Mouse (Mus musculus) CH12.LX (cell line): ENCODE measurements around the gene Myo15b.
A peak's percentile ranks its signal among the peaks of the same experiment; 100 is the strongest.

Experiments used
- CTCF ChIP-seq, 2 experiments: IDR thresholded peaks in 1 of 2; conservative IDR thresholded peaks in 1 of 2; 2 replicates each; pipeline ENCODE4 v1.5.1; 2011 to 2012; ENCODE audit warnings: low read depth in 2 of 2, low read length in 2 of 2, improper control_type of control experiment in 1 of 2, inconsistent platforms in 1 of 2, mild to moderate bottlenecking in 1 of 2, moderate library complexity in 1 of 2
- E2F4 ChIP-seq: IDR thresholded peaks from 2 replicates; pipeline ENCODE4 v1.6.1; 2011; ENCODE audit warnings: low read depth, low read length, improper control_type of control experiment; ENCODE audit not compliant: insufficient replicate concordance
- HCFC1 ChIP-seq: IDR thresholded peaks from 2 replicates; pipeline ENCODE4 v1.6.1; 2012; ENCODE audit warnings: low read depth, mild to moderate bottlenecking, inconsistent platforms, low read length, improper control_type of control experiment
- IRF4 ChIP-seq: IDR thresholded peaks from 2 replicates; pipeline ENCODE4 v1.6.1; 2014; ENCODE audit warnings: low read depth, mild to moderate bottlenecking, inconsistent platforms, low read length, improper control_type of control experiment
- POLR2A ChIP-seq: IDR thresholded peaks from 2 replicates; pipeline ENCODE4 v1.6.1; 2011; ENCODE audit warnings: low read depth, mild to moderate bottlenecking, improper control_type of control experiment, low read length
- POLR2AphosphoS2 ChIP-seq: IDR thresholded peaks from 2 replicates; pipeline ENCODE4 v1.6.1; 2011; ENCODE audit warnings: low read depth, low read length, improper control_type of control experiment
- UBTF ChIP-seq: IDR thresholded peaks from 2 replicates; pipeline ENCODE4 v1.6.1; 2012; ENCODE audit warnings: low read depth, mild to moderate bottlenecking, inconsistent platforms, low read length, improper control_type of control experiment, moderate library complexity
- ZMIZ1 ChIP-seq: IDR thresholded peaks from 2 replicates; pipeline ENCODE4 v1.6.1; 2012; ENCODE audit warnings: low read depth, mild to moderate bottlenecking, inconsistent platforms, low read length, improper control_type of control experiment

GRCm38 (mm10) chr11:115920110-115920818 lies 62.1 kb downstream of the Myo15b start:
- TF ChIP-seq HCFC1 (0 out of 2 replicates have a peak, but pooled peaks have one; percentile 23), CTCF (conservative IDR thresholded peaks at IDR 0.05 in 1 of 2, IDR thresholded peaks at IDR 0.05 in 1 of 2; ENCODE audit: low read depth in 2 of 2, low read length in 2 of 2) (peak; percentile 83 to 87), POLR2A (no peak), UBTF (no peak), E2F4 (0 out of 2 replicates have a peak, but pooled peaks have one; percentile 32), IRF4 (no peak), POLR2AphosphoS2 (no peak), ZMIZ1 (no peak)
